Mouse (Mus musculus) cerebellum, adult (tissue): ENCODE measurements around the gene Pdzd2.

Source experiments
- ATAC-seq: cut with Nextera tagmentation; 2 replicates; pipeline ENCODE4 v1.9.2; 2017; ENCODE audit warnings: mild to moderate bottlenecking, moderate library complexity, mixed read lengths; ENCODE audit not compliant: insufficient number of reproducible peaks, low FRiP score, low TSS enrichment

Gene Pdzd2

GRCm38 (mm10) chr15:12739277-12740247 is at the start of gene Pdzd2:
Pdzd2 (minus strand) TSS chr15:12739924.
- ATAC-seq, result peak; percentile 78

- ATAC-seq, result no peak
Observed at GRCm38 (mm10) chr15:12789406-12789867, 49.7 kb upstream of the Pdzd2 start.

GRCm38 (mm10) chr15:12788536-12788935 is 48.8 kb upstream of the Pdzd2 start:
- no peak for ATAC-seq

GRCm38 (mm10) chr15:12781729-12782326 is 42.1 kb upstream of the Pdzd2 start:
- no peak for ATAC-seq

- ATAC-seq, result no peak
Observed at GRCm38 (mm10) chr15:12781296-12781695, 41.6 kb upstream of the Pdzd2 start.

- ATAC-seq, result no peak
Observed at GRCm38 (mm10) chr15:12774149-12774753, 34.5 kb upstream of the Pdzd2 start.

- ATAC-seq, result no peak
Observed at GRCm38 (mm10) chr15:12770958-12771357, 31.2 kb upstream of the Pdzd2 start.

GRCm38 (mm10) chr15:12766848-12767247 is 27.1 kb upstream of the Pdzd2 start:
- ATAC-seq, result no peak

GRCm38 (mm10) chr15:12763147-12763546 is 23.4 kb upstream of the Pdzd2 start:
- ATAC-seq, result no peak

- ATAC-seq, result no peak
Observed at GRCm38 (mm10) chr15:12762258-12762913, 22.7 kb upstream of the Pdzd2 start.

- no peak for ATAC-seq
Observed at GRCm38 (mm10) chr15:12760747-12761146, 21.0 kb upstream of the Pdzd2 start.

GRCm38 (mm10) chr15:12758461-12758860 is 18.7 kb upstream of the Pdzd2 start:
- ATAC-seq, result no peak

GRCm38 (mm10) chr15:12757757-12758156 is 18.0 kb upstream of the Pdzd2 start:
- no peak for ATAC-seq

- no peak for ATAC-seq
Observed at GRCm38 (mm10) chr15:12753201-12753600, 13.5 kb upstream of the Pdzd2 start.

GRCm38 (mm10) chr15:12750963-12751362 is 11.2 kb upstream of the Pdzd2 start:
- ATAC-seq, result no peak

- ATAC-seq, result no peak
Observed at GRCm38 (mm10) chr15:12749549-12750301, 10.0 kb upstream of the Pdzd2 start.

- no peak for ATAC-seq
Observed at GRCm38 (mm10) chr15:12742117-12742906, 2.6 kb upstream of the Pdzd2 start.

- ATAC-seq, result no peak
Observed at GRCm38 (mm10) chr15:12738301-12739093, 1.2 kb downstream of the Pdzd2 start.
